Mouse (Mus musculus): Measurements from ENCODE around the gene Gbe1. TPM values are rescaled to one million over a fixed set of nuclear protein-coding genes. Genes with fewer than 3 reads are reported as not detected.

Gene Gbe1
- polyA plus RNA-seq, 1 experiment from 2014 or later = 13.5 TPM

DNA sequence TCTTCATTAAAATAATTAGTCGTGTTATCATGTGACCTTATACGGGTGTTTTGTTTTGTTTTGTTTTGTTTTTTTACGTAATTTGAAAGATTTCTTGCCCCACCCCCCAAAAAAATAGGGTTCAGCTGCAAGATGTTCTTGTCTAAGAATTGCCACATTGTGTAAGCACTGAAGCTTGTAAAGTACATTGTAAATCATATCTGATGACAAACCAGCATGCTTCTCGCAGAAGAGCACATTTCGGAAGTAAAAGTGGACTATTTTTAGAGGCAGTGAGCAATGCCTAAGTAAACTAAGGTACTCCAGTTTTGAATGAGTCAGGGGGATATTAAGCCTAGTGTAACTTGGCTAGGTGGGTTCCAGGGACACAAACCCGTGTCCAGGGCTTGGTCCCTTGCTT lies 15.7 kb downstream of the Gbe1 start:
- Histone ChIP-seq H3K27me3 (no peaks in the 10 kb centered on the region), H3K9ac (no peak overlapping the region), H3K9me3 (replicated peaks) (no peaks in the 10 kb centered on the region), H3K4me1 (replicated peaks) (peaks cover 3% of the 10 kb centered on the region; the same call in 1 of the 2 replicates), H3K27ac (replicated peaks) (no peak overlapping the region), H3K4me3 (replicated peaks) (no peak overlapping the region), H3K36me3 (replicated peaks) (no peaks in the 10 kb centered on the region), H3K4me2 (no peak overlapping the region)
- WGBS (ENCODE audit: insufficient replicate concordance) = 41% methylated on average over 6 of the region's 6 CpGs
- ATAC-seq (ENCODE audit: insufficient read depth) = no peak

DNA sequence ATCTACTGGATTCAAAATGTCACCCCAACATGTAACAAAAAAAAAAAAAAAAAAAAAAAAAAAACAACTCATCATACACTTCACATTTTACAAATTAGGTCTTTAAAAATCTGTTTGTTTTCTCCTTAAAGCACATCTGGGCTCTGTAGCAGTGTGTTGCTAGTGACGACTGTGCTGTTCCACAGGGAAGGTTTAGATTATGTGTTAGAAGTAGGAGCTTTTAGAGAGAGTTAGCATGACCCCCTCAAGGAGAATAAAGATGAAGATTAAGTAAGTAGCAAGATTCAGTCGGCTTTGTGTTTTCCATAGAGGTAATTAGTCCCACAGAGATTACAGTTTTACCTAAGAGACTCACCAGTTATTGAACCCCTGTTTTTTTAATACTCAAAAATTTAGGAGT lies 16.3 kb downstream of the Gbe1 start:
- 54% methylated on average over 2 of the region's 2 CpGs for whole genome bisulfite sequencing (ENCODE audit: insufficient replicate concordance)
- no peak for ATAC-seq (ENCODE audit: insufficient read depth)
- H3K4me3 ChIP-seq (replicated peaks) = no peak overlapping the region
- no peaks in the 10 kb centered on the region for H3K36me3 ChIP-seq (replicated peaks)
- H3K4me2 ChIP-seq = no peak overlapping the region
- H3K27ac ChIP-seq (replicated peaks) = no peak overlapping the region
- no peak overlapping the region for H3K9ac ChIP-seq
- no peaks in the 10 kb centered on the region for H3K9me3 ChIP-seq (replicated peaks)
- no peaks in the 10 kb centered on the region for H3K27me3 ChIP-seq
- peaks cover 3% of the 10 kb centered on the region; the same call in 1 of the 2 replicates for H3K4me1 ChIP-seq (replicated peaks)

- no peak overlapping the region for H3K4me2 ChIP-seq
- WGBS (ENCODE audit: insufficient replicate concordance) = 73% methylated on average over 10 of the region's 10 CpGs
- no peak overlapping the region for H3K9ac ChIP-seq
- H3K9me3 ChIP-seq (replicated peaks) = no peaks in the 10 kb centered on the region
- H3K4me3 ChIP-seq (replicated peaks) = no peak overlapping the region
- no peaks in the 10 kb centered on the region for H3K27me3 ChIP-seq
- no peak for ATAC-seq (ENCODE audit: insufficient read depth)
- H3K27ac ChIP-seq (replicated peaks) = no peak overlapping the region
- no peaks in the 10 kb centered on the region for H3K36me3 ChIP-seq (replicated peaks)
- H3K4me1 ChIP-seq (replicated peaks) = 0 out of 2 replicates have a peak, but pooled peaks cover 3% of the 10 kb centered on the region
Measured at GRCm38 (mm10) chr16:70330626-70331275, 17.0 kb downstream of the Gbe1 start.

- 77% methylated on average over 5 of the region's 5 CpGs for WGBS (ENCODE audit: insufficient replicate concordance)
- no peak overlapping the region for H3K27ac ChIP-seq (replicated peaks)
- ATAC-seq (ENCODE audit: insufficient read depth) = no peak
Measured at GRCm38 (mm10) chr16:70334812-70335211, 21.1 kb downstream of the Gbe1 start.

DNA sequence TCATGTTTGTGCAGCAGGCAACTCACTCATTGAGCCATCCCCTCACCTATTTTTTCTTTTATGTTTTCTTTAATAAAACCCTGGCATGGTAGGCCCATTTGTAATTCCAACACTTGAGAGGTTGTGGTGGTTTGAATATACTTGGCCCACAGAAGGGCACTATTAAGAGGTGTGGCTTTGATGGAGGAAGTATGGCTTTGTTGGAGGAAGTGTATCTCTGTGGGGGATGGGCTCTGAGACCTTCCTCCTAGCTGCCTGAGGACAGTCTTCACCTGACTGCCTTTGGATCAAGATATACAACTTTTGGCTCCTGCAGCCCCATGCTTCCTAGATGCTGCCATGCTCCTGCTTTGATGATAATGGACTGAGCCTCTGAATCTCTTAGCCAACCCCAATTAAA lies 21.7 kb downstream of the Gbe1 start:
- Histone ChIP-seq H3K27ac (replicated peaks) (no peak overlapping the region), H3K4me1 (replicated peaks) (no peaks in the 10 kb centered on the region), H3K9ac (no peak overlapping the region), H3K9me3 (replicated peaks) (no peaks in the 10 kb centered on the region), H3K36me3 (replicated peaks) (no peaks in the 10 kb centered on the region), H3K27me3 (no peaks in the 10 kb centered on the region), H3K4me2 (no peak overlapping the region), H3K4me3 (replicated peaks) (no peak overlapping the region)
- ATAC-seq (ENCODE audit: insufficient read depth) = no peak

More at GRCm38 (mm10) chr16:70334812-70335211, 21.1 kb downstream of the Gbe1 start:
- no peaks in the 10 kb centered on the region for H3K9me3 ChIP-seq (replicated peaks)
- H3K4me3 ChIP-seq (replicated peaks) = no peak overlapping the region
- H3K4me2 ChIP-seq = no peak overlapping the region
- no peaks in the 10 kb centered on the region for H3K27me3 ChIP-seq
- no peak overlapping the region for H3K9ac ChIP-seq
- H3K4me1 ChIP-seq (replicated peaks) = no peaks in the 10 kb centered on the region
- H3K36me3 ChIP-seq (replicated peaks) = no peaks in the 10 kb centered on the region

DNA sequence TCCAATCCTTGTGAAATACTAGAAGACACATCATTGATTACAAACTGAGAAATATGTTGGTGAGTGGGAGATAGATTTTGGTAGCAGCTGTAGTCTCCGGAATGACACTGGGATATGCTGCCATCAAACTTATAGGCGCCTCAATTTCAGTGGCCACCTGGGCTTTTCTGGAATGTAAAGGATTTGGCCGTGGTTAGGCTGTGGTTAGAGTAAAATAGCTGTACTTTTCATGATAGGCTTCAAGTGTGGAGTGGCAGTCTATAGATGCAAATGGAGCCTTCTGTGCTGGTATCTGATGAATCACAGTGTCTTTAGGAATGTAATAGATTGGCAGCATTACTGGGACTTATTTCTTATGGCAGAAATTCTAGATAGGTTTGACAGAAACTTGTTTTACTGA lies 23.9 kb downstream of the Gbe1 start:
- 63% methylated on average over 3 of the region's 3 CpGs for WGBS (ENCODE audit: insufficient replicate concordance)

DNA sequence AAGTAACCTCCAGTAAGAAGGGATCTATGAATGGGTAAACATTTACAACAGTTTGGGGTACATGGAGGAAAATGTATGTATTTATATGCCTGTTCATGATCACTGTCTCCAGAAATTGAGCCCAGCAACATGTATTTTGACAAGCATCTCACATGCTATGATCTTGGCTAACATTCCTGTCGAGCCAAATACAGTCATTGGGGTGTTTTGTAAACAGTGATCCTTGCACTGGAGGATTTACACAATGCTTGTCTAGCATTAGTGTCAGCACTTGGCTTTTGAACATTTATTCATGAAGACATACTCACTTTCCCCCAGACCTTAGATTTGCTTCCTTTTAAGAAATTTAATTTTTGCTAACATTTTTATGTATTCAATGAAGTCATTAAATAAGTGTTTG lies 30.7 kb downstream of the Gbe1 start:
- 44% methylated on average over 1 of the region's 1 CpGs for WGBS (ENCODE audit: insufficient replicate concordance)
- no peak for ATAC-seq (ENCODE audit: insufficient read depth)
- Histone ChIP-seq H3K9me3 (replicated peaks) (no peaks in the 10 kb centered on the region), H3K9ac (no peak overlapping the region), H3K4me2 (no peak overlapping the region), H3K27me3 (no peaks in the 10 kb centered on the region), H3K36me3 (replicated peaks) (no peaks in the 10 kb centered on the region), H3K4me1 (replicated peaks) (no peaks in the 10 kb centered on the region), H3K4me3 (replicated peaks) (no peak overlapping the region), H3K27ac (replicated peaks) (no peak overlapping the region)

More for the DNA sequence above, 23.9 kb downstream of the Gbe1 start:
- H3K4me1 ChIP-seq (replicated peaks) = no peaks in the 10 kb centered on the region
- H3K9ac ChIP-seq = no peak overlapping the region
- H3K4me3 ChIP-seq (replicated peaks) = no peak overlapping the region
- H3K36me3 ChIP-seq (replicated peaks) = no peaks in the 10 kb centered on the region
- ATAC-seq (ENCODE audit: insufficient read depth) = no peak
- no peaks in the 10 kb centered on the region for H3K9me3 ChIP-seq (replicated peaks)
- H3K27ac ChIP-seq (replicated peaks) = no peak overlapping the region
- no peak overlapping the region for H3K4me2 ChIP-seq
- no peaks in the 10 kb centered on the region for H3K27me3 ChIP-seq

GRCm38 (mm10) chr16:70345607-70346006 lies 31.9 kb downstream of the Gbe1 start:
- no peak overlapping the region for H3K4me2 ChIP-seq
- no peak overlapping the region for H3K9ac ChIP-seq
- no peaks in the 10 kb centered on the region for H3K36me3 ChIP-seq (replicated peaks)
- H3K4me3 ChIP-seq (replicated peaks) = no peak overlapping the region
- H3K9me3 ChIP-seq (replicated peaks) = no peaks in the 10 kb centered on the region
- no peaks in the 10 kb centered on the region for H3K4me1 ChIP-seq (replicated peaks)
- WGBS (ENCODE audit: insufficient replicate concordance) = 68% methylated on average over 10 of the region's 10 CpGs
- ATAC-seq (ENCODE audit: insufficient read depth) = no peak
- H3K27me3 ChIP-seq = no peaks in the 10 kb centered on the region
- no peak overlapping the region for H3K27ac ChIP-seq (replicated peaks)

DNA sequence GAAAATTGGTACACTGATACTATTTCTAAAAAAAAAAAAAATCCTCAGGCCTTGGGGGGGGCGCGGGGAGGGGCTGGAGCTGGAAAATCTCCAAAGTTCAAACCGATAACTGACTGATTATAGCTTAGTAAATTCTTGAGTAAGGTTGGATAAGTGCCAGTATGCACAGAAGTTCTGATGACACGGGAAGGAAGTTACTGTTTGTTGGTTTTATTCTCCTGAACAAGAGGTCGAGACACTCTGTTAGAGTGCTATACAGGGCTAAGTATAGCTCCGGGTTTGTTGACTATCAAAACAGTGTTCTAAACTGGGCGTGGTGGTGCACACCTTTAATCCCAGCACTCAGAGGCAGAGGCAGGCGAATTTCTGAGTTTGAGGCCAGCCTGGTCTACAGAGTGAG lies 36.3 kb downstream of the Gbe1 start:
- Histone ChIP-seq H3K4me2 (no peak overlapping the region), H3K9me3 (replicated peaks) (no peaks in the 10 kb centered on the region), H3K4me3 (replicated peaks) (no peak overlapping the region), H3K27ac (replicated peaks) (no peak overlapping the region), H3K9ac (no peak overlapping the region), H3K36me3 (replicated peaks) (no peaks in the 10 kb centered on the region), H3K27me3 (no peaks in the 10 kb centered on the region), H3K4me1 (replicated peaks) (no peaks in the 10 kb centered on the region)
- ATAC-seq (ENCODE audit: insufficient read depth) = no peak
- WGBS (ENCODE audit: insufficient replicate concordance) = 63% methylated on average over 8 of the region's 8 CpGs

DNA sequence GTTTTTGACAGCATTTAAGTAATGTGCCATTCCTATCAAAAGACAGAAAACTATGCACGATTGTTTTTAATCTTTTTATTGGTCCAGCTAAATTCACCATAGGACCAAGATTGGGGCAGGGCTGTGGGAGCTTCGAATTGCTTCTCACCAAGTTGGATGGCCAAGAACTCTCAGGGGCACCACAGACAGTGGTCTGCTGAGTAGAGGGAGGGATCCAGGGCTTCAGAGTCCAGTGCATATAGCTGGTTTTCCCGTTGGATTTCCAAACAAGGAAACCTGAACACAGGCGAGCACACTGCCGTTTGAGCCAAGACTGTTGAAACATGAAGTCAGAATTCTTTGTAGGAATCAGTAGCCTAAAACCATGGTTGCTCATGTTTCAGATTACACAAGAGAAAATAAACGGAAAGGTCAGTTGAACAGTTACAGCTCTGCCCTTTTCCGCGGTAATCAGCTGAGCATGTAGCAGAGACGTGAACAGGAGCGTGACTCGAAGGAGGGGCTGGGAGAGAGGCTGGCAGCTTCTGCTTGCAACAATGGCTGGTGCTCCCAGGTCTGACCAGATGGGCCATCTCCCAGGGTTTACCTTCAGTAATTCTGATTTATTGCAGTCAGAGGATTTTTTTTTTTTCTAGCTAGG lies 38.0 kb downstream of the Gbe1 start:
- H3K4me2 ChIP-seq = no peak overlapping the region
- no peak overlapping the region for H3K9ac ChIP-seq
- WGBS (ENCODE audit: insufficient replicate concordance) = 63% methylated on average over 11 of the region's 11 CpGs
- H3K27ac ChIP-seq (replicated peaks) = peak overlapping the region; percentile 51; the same call in 1 of the 2 replicates
- H3K36me3 ChIP-seq (replicated peaks) = no peaks in the 10 kb centered on the region
- peak; percentile 74 for ATAC-seq (ENCODE audit: insufficient read depth)
- no peaks in the 10 kb centered on the region for H3K27me3 ChIP-seq
- no peaks in the 10 kb centered on the region for H3K9me3 ChIP-seq (replicated peaks)
- H3K4me3 ChIP-seq (replicated peaks) = no peak overlapping the region
- no peaks in the 10 kb centered on the region for H3K4me1 ChIP-seq (replicated peaks)

GRCm38 (mm10) chr16:70352571-70352970 lies 38.8 kb downstream of the Gbe1 start:
- Histone ChIP-seq H3K4me2 (no peak overlapping the region), H3K27ac (replicated peaks) (no peak overlapping the region), H3K36me3 (replicated peaks) (no peaks in the 10 kb centered on the region), H3K9me3 (replicated peaks) (no peaks in the 10 kb centered on the region), H3K27me3 (no peaks in the 10 kb centered on the region), H3K9ac (no peak overlapping the region), H3K4me1 (replicated peaks) (no peaks in the 10 kb centered on the region), H3K4me3 (replicated peaks) (no peak overlapping the region)
- 47% methylated on average over 3 of the region's 3 CpGs for WGBS (ENCODE audit: insufficient replicate concordance)
- ATAC-seq (ENCODE audit: insufficient read depth) = peak; percentile 51

DNA sequence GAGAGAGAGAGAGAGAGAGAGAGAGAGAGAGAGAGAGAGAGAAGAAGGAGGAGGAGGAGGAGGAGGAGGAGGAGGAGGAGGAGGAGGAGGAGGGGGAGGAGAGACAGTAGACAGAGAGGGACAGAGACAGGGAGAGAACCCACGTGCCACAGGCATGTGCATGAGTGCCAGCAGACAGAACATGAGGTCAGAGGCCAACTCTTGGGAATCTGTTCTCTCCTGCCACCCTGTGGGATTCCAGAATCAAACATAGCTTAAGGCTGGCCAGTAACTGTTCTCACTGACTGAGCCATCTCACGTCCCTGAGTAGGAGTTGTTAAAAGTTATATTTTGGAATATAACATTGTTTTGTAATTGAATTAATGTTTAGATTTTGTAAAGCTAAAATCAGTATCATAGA lies 39.3 kb downstream of the Gbe1 start:
- Histone ChIP-seq H3K27me3 (no peaks in the 10 kb centered on the region), H3K36me3 (replicated peaks) (no peaks in the 10 kb centered on the region), H3K4me1 (replicated peaks) (no peaks in the 10 kb centered on the region), H3K9me3 (replicated peaks) (no peaks in the 10 kb centered on the region), H3K4me2 (no peak overlapping the region), H3K27ac (replicated peaks) (no peak overlapping the region), H3K9ac (no peak overlapping the region), H3K4me3 (replicated peaks) (no peak overlapping the region)
- WGBS (ENCODE audit: insufficient replicate concordance) = 32% methylated on average over 2 of the region's 2 CpGs
- ATAC-seq (ENCODE audit: insufficient read depth) = peak; percentile 72
